Mouse (Mus musculus): ENCODE data around the gene Tpcn2.

Gene Tpcn2

DNA sequence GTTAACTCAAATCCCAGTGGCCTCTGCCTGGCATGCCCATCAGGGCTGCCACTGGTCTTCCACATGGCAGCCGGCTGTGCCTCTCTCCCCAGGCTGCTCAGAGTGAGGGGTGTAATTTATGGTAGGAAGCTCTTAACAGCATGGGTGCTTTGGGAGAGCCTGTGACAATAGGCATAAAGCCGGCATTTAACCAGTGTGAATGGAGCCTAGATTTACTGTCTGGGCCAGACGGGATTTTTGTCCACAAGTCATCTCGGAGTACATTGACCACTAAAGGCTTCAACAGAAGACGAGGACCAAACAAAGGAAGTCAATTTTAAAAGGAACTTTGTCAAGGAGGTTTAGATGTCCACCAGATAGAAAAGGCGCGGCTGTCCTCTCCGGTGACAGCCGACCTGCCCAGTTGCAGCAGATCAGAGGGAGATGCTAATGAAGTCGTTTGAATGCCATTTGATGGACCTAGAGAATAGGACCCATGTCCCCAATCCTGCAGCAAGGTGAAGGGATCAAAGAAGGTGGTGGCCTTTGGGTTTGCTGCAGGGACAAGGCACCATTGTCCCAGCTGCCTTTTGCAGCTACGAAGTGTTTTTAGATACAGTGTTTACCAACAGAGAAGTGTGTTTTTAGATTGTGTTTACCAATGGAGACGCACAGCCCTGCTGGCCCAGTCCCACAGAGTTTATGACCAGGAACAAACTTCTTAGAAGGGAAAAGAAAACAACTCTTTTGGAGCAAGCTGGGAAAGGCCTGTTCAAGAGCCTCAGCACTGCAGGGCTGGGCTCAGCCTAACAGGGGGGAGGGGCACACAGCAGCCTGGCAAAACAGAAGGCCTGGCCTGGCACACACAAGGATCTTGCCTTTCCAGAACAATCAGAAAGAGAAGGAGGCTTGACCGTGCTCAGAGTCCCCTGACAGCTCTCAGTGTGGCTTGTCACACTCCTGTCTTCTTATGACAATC, 124.2 kb downstream of the Tpcn2 start:
- no peak for DNase-seq (ENCODE audit: low spot score in 2 of 2)

GRCm38 (mm10) chr7:145155666-145156065, 128.1 kb downstream of the Tpcn2 start:
- DNase-seq (ENCODE audit: low spot score in 2 of 2): no peak

- DNase-seq (ENCODE audit: low spot score in 2 of 2): no peak
Measured at GRCm38 (mm10) chr7:145154066-145154465, 129.7 kb downstream of the Tpcn2 start.

DNA sequence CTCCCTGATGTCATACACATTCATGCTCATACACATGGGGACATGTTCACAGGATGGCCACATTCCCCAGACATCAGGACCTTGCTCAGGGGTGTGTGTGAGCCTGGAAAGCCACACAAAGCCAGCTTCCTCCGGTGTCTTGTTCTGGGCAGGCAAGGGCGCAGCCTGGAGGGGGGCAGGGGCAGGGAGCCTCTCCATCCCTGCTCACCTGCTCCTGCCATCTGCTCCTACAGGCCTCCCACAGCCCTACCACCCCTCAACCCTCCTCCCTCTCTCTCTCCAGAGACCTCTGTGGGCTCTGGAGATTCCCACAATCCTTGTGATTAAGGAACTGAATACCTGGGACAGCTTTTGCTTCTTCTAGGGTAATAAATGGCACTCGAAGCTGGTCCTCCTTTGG, 132.0 kb downstream of the Tpcn2 start:
- DNase-seq (ENCODE audit: low spot score in 2 of 2): no peak

GRCm38 (mm10) chr7:145148902-145149301, 134.9 kb downstream of the Tpcn2 start:
- DNase-seq (ENCODE audit: low spot score in 2 of 2): no peak

DNA sequence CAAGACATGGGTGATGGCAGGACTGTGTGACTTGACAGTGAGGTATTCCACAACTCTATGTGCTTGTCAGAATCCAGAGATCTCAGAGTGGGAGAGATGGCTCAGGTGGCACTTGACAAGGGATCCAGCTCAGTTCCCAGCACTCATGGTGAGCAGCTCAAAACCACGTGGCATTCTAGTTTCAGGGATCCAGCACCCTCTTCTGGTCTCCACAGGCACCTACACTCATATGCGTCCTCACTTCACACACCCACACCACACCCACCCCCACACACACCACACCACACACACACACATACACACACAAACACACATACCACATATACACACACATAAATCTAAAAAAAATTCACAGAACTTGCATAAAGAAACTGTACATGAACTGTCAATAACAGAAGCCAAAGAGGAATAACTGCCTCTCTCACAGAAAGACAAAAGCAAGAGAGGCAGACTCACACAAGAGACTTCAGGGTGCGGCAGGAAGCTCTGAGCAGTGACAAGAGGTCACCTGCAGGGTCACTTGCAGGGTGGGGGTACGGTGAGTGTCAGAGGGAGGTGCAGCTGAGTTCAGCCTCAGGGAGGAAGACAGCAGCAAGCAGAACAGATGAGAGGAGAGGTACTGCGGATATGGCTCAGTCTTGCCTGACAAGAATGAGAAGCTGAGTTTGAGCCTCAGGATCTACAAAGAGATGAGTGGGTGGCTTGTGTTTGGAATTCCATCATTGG, 135.7 kb downstream of the Tpcn2 start:
- DNase-seq (ENCODE audit: low spot score in 2 of 2): no peak

DNA sequence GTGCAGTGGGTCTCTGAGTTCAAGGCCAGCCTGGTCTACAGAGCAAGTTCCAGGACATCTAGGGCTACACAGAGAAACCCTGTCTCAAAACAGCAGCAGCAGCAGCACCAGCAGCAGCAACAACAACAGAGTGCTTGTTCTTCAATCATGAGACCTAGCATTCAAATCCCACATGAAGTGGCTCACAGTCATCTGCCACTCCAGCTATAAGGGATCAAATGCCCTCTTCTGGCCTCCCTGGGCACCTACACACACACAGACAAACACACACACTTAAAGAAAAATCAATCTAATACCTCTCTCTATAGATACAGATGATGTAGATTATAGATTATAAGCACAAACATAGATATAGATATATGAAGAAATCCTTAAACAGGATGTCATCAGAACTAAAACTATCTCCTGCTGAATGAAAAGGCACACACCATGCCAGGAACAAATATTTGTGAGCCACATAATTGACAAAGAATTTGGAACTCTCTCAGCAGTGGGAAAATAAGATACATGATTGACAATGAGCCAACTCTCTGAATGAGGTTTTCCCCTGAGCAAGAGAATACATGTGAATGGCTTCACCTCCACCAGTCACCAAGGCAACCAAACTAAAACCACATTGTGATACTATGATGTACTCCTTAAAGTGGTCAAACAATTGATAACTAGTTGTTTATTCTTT, 137.4 kb downstream of the Tpcn2 start:
- no peak for DNase-seq (ENCODE audit: low spot score in 2 of 2)

DNA sequence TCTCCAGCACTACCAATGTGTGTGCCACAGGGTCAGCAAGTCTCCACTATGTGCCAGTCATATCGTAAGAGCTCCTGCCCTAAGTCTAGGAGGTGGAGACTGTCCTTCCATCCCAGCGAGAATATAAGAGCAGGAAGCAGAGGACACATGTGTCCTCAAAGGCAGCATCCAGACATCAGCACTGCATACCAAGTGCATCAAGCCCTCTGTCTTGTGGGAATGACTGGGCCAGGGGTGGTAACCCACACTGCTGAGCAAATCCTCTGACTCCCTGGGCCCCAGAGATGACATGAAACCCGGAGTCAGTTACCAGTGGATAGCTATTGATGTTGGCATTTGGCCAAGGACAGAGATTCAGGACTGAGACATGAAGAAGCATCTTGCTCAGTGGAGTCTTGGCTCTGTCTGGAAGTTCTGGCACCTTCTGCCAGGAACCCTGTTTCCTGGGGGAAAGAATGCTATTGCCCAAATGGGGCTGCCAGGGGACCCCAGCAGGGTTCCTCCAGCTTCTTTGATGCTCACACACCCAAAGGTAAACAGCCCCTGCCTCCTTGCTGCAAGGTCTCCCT, 140.2 kb downstream of the Tpcn2 start:
- no peak for DNase-seq (ENCODE audit: low spot score in 2 of 2)

- no peak for DNase-seq (ENCODE audit: low spot score in 2 of 2)
Measured at GRCm38 (mm10) chr7:145140656-145141055, 143.2 kb downstream of the Tpcn2 start.

GRCm38 (mm10) chr7:145139576-145139975, 144.2 kb downstream of the Tpcn2 start:
- no peak for DNase-seq (ENCODE audit: low spot score in 2 of 2)

GRCm38 (mm10) chr7:145139100-145139499, 144.7 kb downstream of the Tpcn2 start:
- DNase-seq (ENCODE audit: low spot score in 2 of 2): peak; percentile 18 to 24

DNA sequence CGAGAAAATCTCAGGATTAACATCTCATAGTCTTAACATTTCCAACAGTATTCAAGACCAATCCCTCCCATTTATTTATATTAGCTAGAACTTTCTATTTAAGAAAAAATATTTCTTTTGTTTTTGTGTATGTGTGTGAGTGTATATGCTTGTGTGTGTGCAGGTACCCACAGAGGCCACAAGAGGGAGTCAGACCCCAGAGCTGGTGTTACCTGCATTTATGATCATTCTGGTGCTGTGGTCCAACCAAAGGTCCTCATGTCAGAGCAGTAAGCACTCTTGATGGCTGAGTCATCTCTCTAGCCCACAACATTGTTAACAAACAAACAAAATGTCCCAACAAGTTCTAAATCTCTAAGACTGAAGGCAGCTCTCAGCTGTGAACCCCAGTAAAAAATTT, 145.9 kb downstream of the Tpcn2 start:
- DNase-seq (ENCODE audit: low spot score in 2 of 2): no peak

GRCm38 (mm10) chr7:145136831-145137230, 147.0 kb downstream of the Tpcn2 start:
- no peak for DNase-seq (ENCODE audit: low spot score in 2 of 2)
